Mouse (Mus musculus) myocyte (in vitro differentiated cells): ENCODE data around the gene Ercc1. TPM values are rescaled to one million over a fixed set of nuclear protein-coding genes. Genes with fewer than 3 reads are reported as not detected.

Source experiments
- H3K27me3 ChIP-seq: one replicate; pipeline ENCODE4 v1.6.1; 2011; ENCODE audit not compliant: control insufficient read depth, insufficient read depth, insufficient read length
- H3K36me3 ChIP-seq: one replicate; pipeline ENCODE4 v1.6.1; 2011; ENCODE audit not compliant: control insufficient read depth, insufficient read depth
- H3K4me2 ChIP-seq: one replicate; pipeline ENCODE4 v1.6.1; 2011; ENCODE audit warnings: low read depth, control low read depth
- H3K4me3 ChIP-seq: one replicate; pipeline ENCODE4 v1.5.1; 2011; ENCODE audit warnings: mild to moderate bottlenecking, control low read depth, moderate library complexity
- H3K79me2 ChIP-seq: one replicate; pipeline ENCODE4 v1.6.1; 2011; ENCODE audit not compliant: control insufficient read depth, insufficient read depth
- H3ac ChIP-seq: one replicate; pipeline ENCODE4 v1.6.1; 2011; ENCODE audit not compliant: control insufficient read depth, insufficient read length
- CEBPB ChIP-seq: IDR thresholded peaks from 2 replicates; pipeline ENCODE4 v1.6.1; 2011; ENCODE audit warnings: mild to moderate bottlenecking, moderate library complexity; ENCODE audit not compliant: poor library complexity, insufficient read depth, severe bottlenecking
- E2F4 ChIP-seq: IDR thresholded peaks from one replicate; pipeline ENCODE4 v1.6.1; 2011; ENCODE audit warnings: mild to moderate bottlenecking, control low read depth, moderate library complexity; ENCODE audit not compliant: insufficient read depth
- MAX ChIP-seq: IDR thresholded peaks from one replicate; pipeline ENCODE4 v1.6.1; 2011; ENCODE audit warnings: low read depth, mild to moderate bottlenecking, control low read depth
- MYOD1 ChIP-seq, 3 experiments: IDR thresholded peaks; one replicate each; pipeline ENCODE4 v1.6.1; 2011; ENCODE audit warnings: control low read depth in 2 of 3, low read depth in 2 of 3, mild to moderate bottlenecking in 2 of 3, moderate library complexity in 1 of 3; ENCODE audit not compliant: insufficient read length in 2 of 3, control insufficient read depth in 1 of 3
- MYOG ChIP-seq, 3 experiments: IDR thresholded peaks; one replicate each; pipeline ENCODE4 v1.6.1; 2011; ENCODE audit warnings: control low read depth in 2 of 3, low read depth in 2 of 3, mild to moderate bottlenecking in 2 of 3; ENCODE audit not compliant: insufficient read length in 2 of 3, control insufficient read depth in 1 of 3, insufficient read depth in 1 of 3
- POLR2A ChIP-seq: IDR thresholded peaks from one replicate; pipeline ENCODE4 v1.6.1; 2011; ENCODE audit warnings: low read depth, mild to moderate bottlenecking, control low read depth, moderate library complexity; ENCODE audit not compliant: insufficient read length
- POLR2AphosphoS2 ChIP-seq: IDR thresholded peaks from one replicate; pipeline ENCODE4 v1.6.1; 2011; ENCODE audit warnings: low read depth, control low read depth; ENCODE audit not compliant: insufficient read length
- REST ChIP-seq: IDR thresholded peaks from one replicate; pipeline ENCODE4 v1.6.1; 2011; ENCODE audit warnings: mild to moderate bottlenecking, control low read depth, moderate library complexity; ENCODE audit not compliant: insufficient read depth, insufficient read length
- SRF ChIP-seq: IDR thresholded peaks from one replicate; pipeline ENCODE4 v1.6.1; 2011; ENCODE audit warnings: low read depth; ENCODE audit not compliant: control insufficient read depth, insufficient read length
- TCF12 ChIP-seq: IDR thresholded peaks from one replicate; pipeline ENCODE4 v1.6.1; 2011; ENCODE audit warnings: mild to moderate bottlenecking, control low read depth; ENCODE audit not compliant: poor library complexity, insufficient read depth, severe bottlenecking
- TCF3 ChIP-seq: IDR thresholded peaks from one replicate; pipeline ENCODE4 v1.6.1; 2011; ENCODE audit warnings: low read depth, control low read depth; ENCODE audit not compliant: insufficient read length
- USF1 ChIP-seq: IDR thresholded peaks from one replicate; pipeline ENCODE4 v1.6.1; 2011; ENCODE audit warnings: low read depth, mild to moderate bottlenecking, control low read depth, moderate library complexity
- polyA plus RNA-seq: library from polyadenylated mRNA; unstranded; fragments of >200 nt; fragmentation: generic; extraction: Trizol; gene quantifications from one replicate; pipeline ENCODE4 v1.2.1, GENCODE M21; 2012; ENCODE audit warnings: missing spikeins

Gene Ercc1
- polyA plus RNA-seq, 1 experiment, result 83.1 TPM

DNA sequence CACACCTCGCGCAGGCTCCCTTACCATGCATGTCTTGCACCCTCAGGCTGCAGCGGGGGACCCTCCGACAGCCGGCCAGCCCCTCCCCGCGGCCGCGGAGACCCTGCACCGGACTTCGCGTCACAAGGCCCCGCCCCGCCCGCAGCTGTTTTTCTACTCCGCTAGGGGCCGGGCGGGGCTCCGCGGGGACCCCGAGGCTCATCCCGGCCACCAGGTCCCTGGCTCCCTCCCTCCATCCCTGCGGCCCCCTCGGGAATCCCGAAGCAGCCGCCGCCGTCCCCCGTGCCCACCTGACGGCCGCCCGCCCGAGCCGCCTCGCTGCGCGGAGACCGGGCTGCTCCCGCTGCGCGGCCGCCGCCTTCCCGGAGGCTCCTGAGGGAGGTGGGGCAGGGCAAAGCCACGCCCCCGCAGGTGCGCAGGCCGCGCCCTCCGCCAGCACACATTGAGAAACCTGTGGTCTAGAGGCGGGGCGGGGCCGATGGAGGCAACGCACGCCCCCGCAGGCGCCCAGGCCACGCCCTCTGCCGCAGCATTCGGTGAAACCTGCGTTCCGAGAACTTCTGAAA, 59.2 kb downstream of the Ercc1 start, which contains the start of gene Klc3:
TSS of gene Klc3 (minus strand) at position 374 of the 566 bp plus-strand sequence.
- no peaks in the 10 kb centered on the region for H3K36me3 ChIP-seq
- H3K79me2 ChIP-seq, result no peaks in the 10 kb centered on the region
- no peak within 1 kb of the TSS for H3ac ChIP-seq
- peaks cover 17% of the 10 kb centered on the region for H3K27me3 ChIP-seq
- peak within 1 kb of the TSS; percentile 45 for H3K4me2 ChIP-seq
- H3K4me3 ChIP-seq, result no peak within 1 kb of the TSS
- TF ChIP-seq USF1, result no peak
- no peak for TF ChIP-seq E2F4
- TF ChIP-seq CEBPB, result no peak
- no peak for TF ChIP-seq SRF
- TF ChIP-seq TCF3, result no peak
- no peak for TF ChIP-seq POLR2A
- TF ChIP-seq POLR2AphosphoS2, result no peak
- TF ChIP-seq MAX, result no peak
- TF ChIP-seq TCF12, result no peak
- TF ChIP-seq REST, result no peak

DNA sequence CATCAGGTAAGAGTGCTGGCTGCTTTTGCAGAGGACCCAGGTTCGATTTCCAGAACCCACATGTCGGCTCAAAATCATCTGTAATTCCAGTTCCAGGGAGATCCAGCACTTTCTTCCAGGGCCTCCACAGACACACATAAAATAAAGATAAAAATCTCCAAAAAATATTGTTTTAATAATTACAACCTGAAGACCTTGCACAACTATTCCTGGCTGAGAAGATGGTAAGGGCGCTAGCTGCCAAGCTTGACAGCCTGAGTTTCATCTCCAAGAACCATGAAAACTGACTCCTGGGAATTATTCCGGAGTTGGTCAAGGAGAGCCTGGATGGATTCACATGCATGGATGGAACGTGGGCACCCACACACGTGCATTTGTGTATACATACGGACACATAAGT, 59.9 kb downstream of the Ercc1 start, which contains the start of gene Ckm:
TSS of gene Ckm (plus strand) at position 301 of the 400 bp plus-strand sequence.
- H3K27me3 ChIP-seq, result peaks cover 17% of the 10 kb centered on the region
- no peak for TF ChIP-seq CEBPB
- TF ChIP-seq TCF12, result no peak
- no peak for TF ChIP-seq MAX
- no peak for TF ChIP-seq POLR2AphosphoS2
- TF ChIP-seq POLR2A, result no peak
- no peak for TF ChIP-seq SRF
- TF ChIP-seq E2F4, result no peak
- no peak for TF ChIP-seq USF1
- no peak for TF ChIP-seq TCF3
- TF ChIP-seq REST, result no peak
- TF ChIP-seq MYOG (IDR thresholded peaks at IDR 0.05; ENCODE audit: control insufficient read depth in 1 of 3, insufficient read depth in 1 of 3, insufficient read length in 2 of 3, low read depth in 2 of 3), result no peak
- no peak for TF ChIP-seq MYOD1 (IDR thresholded peaks at IDR 0.05; ENCODE audit: control insufficient read depth in 1 of 3, insufficient read length in 2 of 3, low read depth in 2 of 3)
- no peak within 1 kb of the TSS for H3K4me3 ChIP-seq
- no peak within 1 kb of the TSS for H3ac ChIP-seq
- peak within 1 kb of the TSS; percentile 62 for H3K4me2 ChIP-seq
- H3K79me2 ChIP-seq, result no peaks in the 10 kb centered on the region
- H3K36me3 ChIP-seq, result no peaks in the 10 kb centered on the region

DNA sequence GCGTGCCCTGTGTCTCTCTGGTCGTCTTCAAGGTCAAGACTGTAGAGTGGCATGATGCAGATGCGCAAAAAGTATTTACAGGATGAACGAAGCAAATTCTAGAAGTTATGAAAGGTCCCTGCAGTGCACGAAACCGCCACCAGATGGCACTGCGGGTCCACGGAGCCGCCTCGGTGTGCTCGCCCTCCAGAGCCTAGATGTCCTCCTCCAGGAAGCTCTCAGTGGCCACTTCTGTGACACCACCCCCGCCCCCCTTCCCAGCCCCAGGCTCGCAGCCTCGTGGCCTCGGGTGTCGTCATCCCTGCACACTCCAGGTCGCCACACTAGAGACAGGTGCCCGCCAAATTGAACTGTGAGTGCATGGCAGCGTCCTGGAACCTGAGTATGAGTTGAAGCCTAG, 60.8 kb downstream of the Ercc1 start:
- Histone ChIP-seq H3K4me2 (peak overlapping the region; percentile 62), H3ac (no peak overlapping the region), H3K36me3 (no peaks in the 10 kb centered on the region), H3K79me2 (no peaks in the 10 kb centered on the region), H3K4me3 (no peak overlapping the region), H3K27me3 (peaks cover 17% of the 10 kb centered on the region)
- TF ChIP-seq MYOG (IDR thresholded peaks at IDR 0.05; ENCODE audit: control insufficient read depth in 1 of 3, insufficient read depth in 1 of 3, insufficient read length in 2 of 3, low read depth in 2 of 3) (no peak), USF1 (no peak), SRF (no peak), E2F4 (no peak), POLR2A (no peak), REST (no peak), MYOD1 (IDR thresholded peaks at IDR 0.05; ENCODE audit: control insufficient read depth in 1 of 3, insufficient read length in 2 of 3, low read depth in 2 of 3) (no peak), MAX (no peak), TCF12 (no peak)

Other genes starting within 250 kb of the Ercc1 start
- not detected for gene Gm4969, start 226.4 kb upstream of the Ercc1 start, polyA plus RNA-seq
- 6.2 TPM for gene Fbxo46, start 224.9 kb upstream of the Ercc1 start, polyA plus RNA-seq
- gene Qpctl, start 195.5 kb upstream of the Ercc1 start, polyA plus RNA-seq, result 7.7 TPM
- gene Snrpd2, start 195.1 kb upstream of the Ercc1 start, polyA plus RNA-seq, result 192 TPM
- gene Gipr, start 178.7 kb upstream of the Ercc1 start, polyA plus RNA-seq, result 0.48 TPM
- gene Eml2, start 168.4 kb upstream of the Ercc1 start, polyA plus RNA-seq, result 47.7 TPM
- 0.10 TPM for gene Gpr4, start 132.2 kb upstream of the Ercc1 start, polyA plus RNA-seq
- 29.8 TPM for gene Opa3, start 116.4 kb upstream of the Ercc1 start, polyA plus RNA-seq
- gene Vasp, start 73.0 kb upstream of the Ercc1 start, polyA plus RNA-seq, result 189 TPM
- 0.42 TPM for gene Ppm1n, start 64.7 kb upstream of the Ercc1 start, polyA plus RNA-seq
- 340 TPM for gene Rtn2, start 62.2 kb upstream of the Ercc1 start, polyA plus RNA-seq
- 0.82 TPM for gene Fosb, start 34.7 kb upstream of the Ercc1 start, polyA plus RNA-seq
- 13.7 TPM for gene Cd3eap, start 14.7 kb downstream of the Ercc1 start, polyA plus RNA-seq
- gene Ppp1r13l, start 15.0 kb downstream of the Ercc1 start, polyA plus RNA-seq, result 36.0 TPM
- gene Ercc2, start 37.2 kb downstream of the Ercc1 start, polyA plus RNA-seq, result 11.5 TPM
- gene Klc3, start 59.3 kb downstream of the Ercc1 start, polyA plus RNA-seq, result 3.5 TPM
- gene Ckm, start 60.0 kb downstream of the Ercc1 start, polyA plus RNA-seq, result 1,561 TPM
- gene Mark4, start 114.0 kb downstream of the Ercc1 start, polyA plus RNA-seq, result 18.2 TPM
- gene Exoc3l2, start 118.6 kb downstream of the Ercc1 start, polyA plus RNA-seq, result not detected
- 7.8 TPM for gene Bloc1s3, start 163.6 kb downstream of the Ercc1 start, polyA plus RNA-seq
- 57.3 TPM for gene Trappc6a, start 163.6 kb downstream of the Ercc1 start, polyA plus RNA-seq
- 0.06 TPM for gene Nkpd1, start 173.1 kb downstream of the Ercc1 start, polyA plus RNA-seq
- 48.4 TPM for gene Ppp1r37, start 218.3 kb downstream of the Ercc1 start, polyA plus RNA-seq
- gene Zfp296, start 232.5 kb downstream of the Ercc1 start, polyA plus RNA-seq, result 1.5 TPM
- 89.8 TPM for gene Gemin7, start 232.8 kb downstream of the Ercc1 start, polyA plus RNA-seq